Mouse (Mus musculus): ENCODE results near the gene Krt222.
A peak's percentile ranks its signal among the peaks of the same experiment; 100 is the strongest.

GRCm38 (mm10) chr11:99189154-99189582, 54.7 kb downstream of the Krt222 start:
- peak; percentile 79 for TF ChIP-seq CTCF (IDR thresholded peaks at IDR 0.05; ENCODE audit: extremely low read depth, insufficient read length, insufficient replicate concordance, low read depth, low read length)
- no peak for TF ChIP-seq POLR2A (IDR thresholded peaks at IDR 0.05; ENCODE audit: low read depth, low read length)

Measured in small intestine, adult 2 months (tissue).